Mouse (Mus musculus) frontal cortex, postnatal 25 days (tissue): ENCODE results near the gene Gm4952.
A peak's percentile ranks its signal among the peaks of the same experiment; 100 is the strongest.

Experiments used
- DNase-seq, 2 experiments: peaks; one replicate each; pipeline ENCODE4 v3.0.0; 2022; ENCODE audit warnings: low spot score in 2 of 2

The Gm4952 gene

GRCm38 (mm10) chr19:12599674-12600073 is at the start of gene Gm4952:
TSS of gene Gm4952 (plus strand) at chr19:12599974.
- DNase-seq = no peak

GRCm38 (mm10) chr19:12550005-12550942 is 49.5 kb upstream of the Gm4952 start:
- DNase-seq = no peak

DNA sequence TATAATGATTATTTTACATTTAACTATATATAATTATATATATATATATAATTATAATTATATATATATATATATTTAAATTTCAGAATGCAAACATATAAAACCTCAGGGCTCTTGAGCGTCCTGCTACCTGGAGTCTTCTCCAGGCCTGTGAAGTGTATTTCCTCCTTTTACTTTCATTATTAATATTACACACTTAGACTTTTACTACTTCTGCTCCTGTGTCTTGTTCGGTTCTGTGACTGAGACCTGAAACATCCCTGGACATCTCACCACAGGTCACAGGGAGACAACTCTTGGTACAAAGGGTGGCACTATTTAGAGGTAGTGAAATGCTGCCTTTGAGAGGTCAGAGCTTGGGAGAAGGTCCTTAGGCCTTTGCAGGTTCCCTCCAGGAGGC is 43.5 kb upstream of the Gm4952 start:
- DNase-seq = no peak

GRCm38 (mm10) chr19:12558219-12558618 is 41.6 kb upstream of the Gm4952 start:
- no peak for DNase-seq

GRCm38 (mm10) chr19:12564197-12564596 is 35.6 kb upstream of the Gm4952 start:
- no peak for DNase-seq

DNA sequence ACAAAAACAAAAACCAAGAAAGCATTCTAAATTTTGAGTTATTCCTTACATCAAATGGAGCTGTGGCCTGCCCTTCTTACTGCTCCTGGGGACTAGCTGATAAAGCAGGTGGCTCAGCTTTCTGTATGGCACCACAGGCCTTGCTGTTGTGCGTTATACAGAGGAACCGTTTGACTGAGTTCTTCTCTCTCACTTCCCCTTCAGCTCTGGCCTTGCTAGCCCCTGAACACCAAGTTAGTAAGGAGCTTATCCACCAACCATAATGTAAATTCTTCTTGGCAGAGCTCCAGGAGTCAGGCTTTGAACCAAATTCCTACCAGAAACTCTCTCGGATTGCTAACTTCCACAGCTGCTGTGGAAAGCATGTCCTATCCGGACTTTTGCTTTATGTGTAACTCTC is 32.8 kb upstream of the Gm4952 start:
- DNase-seq = no peak

DNA sequence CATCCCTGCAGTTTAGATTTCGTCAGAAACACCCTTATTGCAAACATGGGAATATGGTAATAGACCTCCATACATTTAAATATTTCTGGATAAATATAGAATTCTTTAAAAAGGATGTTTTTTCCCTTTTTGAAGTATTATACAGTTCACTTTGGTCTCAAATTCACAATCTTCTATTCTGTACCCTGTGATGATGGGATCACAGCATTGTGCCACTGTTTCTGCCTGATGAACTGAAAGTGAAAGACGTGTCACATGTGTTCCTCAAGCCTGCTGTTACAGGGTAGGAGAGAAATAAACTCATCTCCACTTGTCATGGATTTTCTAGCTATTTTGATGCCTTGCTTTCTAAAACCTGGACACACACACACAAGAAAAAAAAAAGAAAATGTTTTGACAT is 28.9 kb upstream of the Gm4952 start:
- DNase-seq = no peak

GRCm38 (mm10) chr19:12571687-12572086 is 28.1 kb upstream of the Gm4952 start:
- no peak for DNase-seq

- no peak for DNase-seq
These were observed 27.0 kb upstream of the Gm4952 start for GRCm38 (mm10) chr19:12572614-12573265.

DNA sequence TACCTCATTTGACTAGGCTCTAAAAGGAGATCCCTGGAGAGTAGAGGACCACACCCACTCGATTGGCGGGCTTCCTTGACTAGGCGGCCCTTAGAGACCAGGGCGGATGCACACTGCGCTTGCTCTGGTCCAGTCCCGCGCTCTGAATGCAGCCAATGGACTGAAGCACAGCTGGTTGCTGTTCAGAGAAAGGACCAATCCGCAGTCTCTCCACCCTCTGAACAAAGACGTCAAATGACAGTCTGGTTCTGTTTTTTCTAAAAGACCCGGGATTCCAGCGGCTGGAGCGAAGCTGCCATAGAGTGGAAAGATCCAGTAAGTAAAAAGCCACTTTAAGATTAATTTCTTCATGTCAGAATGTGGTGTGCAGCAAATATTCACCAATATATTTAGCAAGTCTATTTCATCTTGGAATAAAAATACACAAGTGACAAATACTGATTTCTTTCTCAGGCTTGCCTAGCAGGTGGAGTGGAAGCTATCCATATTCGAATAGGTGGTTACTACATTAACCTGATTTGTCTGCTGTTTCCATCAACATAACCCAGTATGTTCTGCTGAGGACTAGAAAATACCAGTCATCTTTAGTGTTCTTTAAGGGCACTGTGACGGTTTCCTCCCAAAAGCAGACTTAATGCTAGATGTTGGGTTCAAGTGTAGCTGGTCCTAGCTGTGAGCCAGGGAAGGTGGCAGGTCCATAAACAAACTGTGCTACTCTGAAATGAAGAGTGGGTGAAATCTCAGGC is 26.3 kb upstream of the Gm4952 start:
- peak; percentile 38 to 53 for DNase-seq

DNA sequence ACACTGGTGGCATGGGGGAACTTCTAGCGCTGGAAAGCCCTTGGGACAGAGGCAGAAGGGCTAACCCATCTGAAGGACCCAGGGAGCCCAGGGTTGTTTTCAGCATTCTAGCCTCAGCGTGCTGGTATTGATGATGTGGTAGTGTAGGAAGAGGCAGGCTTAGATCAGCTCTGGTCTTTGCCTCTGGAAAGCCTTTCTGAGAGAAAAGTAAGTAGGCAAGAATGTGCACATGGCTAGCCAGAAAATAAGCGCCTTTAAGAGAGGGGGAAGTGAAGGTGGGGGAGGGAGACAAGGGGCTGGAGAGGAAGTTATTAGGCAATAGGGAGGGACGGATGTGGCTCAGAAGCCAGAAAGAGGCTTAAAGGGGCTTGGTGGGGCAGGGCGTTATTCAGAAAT is 25.8 kb upstream of the Gm4952 start:
- DNase-seq = no peak

DNA sequence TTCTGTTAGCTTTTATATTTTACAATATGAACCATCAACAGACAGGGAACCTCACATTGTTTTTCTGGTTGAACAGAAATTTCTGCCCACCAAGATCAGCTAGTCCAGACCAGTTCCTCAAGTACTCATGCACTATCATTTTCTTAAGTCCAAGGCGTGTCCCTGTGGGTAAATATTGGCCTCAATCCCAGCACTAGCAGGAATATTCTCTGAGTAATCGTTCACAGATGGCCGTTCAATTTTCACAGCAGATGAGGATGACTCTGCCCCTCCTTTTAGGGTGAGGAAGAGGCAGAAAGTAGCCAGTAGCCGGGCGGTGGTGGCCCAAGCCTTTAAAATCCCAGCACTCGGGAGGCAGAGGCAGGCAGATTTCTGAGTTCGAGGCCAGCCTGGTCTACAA is 24.7 kb upstream of the Gm4952 start:
- DNase-seq = no peak

GRCm38 (mm10) chr19:12575514-12575913 is 24.3 kb upstream of the Gm4952 start:
- no peak for DNase-seq

GRCm38 (mm10) chr19:12576639-12577038 is 23.1 kb upstream of the Gm4952 start:
- no peak for DNase-seq

DNA sequence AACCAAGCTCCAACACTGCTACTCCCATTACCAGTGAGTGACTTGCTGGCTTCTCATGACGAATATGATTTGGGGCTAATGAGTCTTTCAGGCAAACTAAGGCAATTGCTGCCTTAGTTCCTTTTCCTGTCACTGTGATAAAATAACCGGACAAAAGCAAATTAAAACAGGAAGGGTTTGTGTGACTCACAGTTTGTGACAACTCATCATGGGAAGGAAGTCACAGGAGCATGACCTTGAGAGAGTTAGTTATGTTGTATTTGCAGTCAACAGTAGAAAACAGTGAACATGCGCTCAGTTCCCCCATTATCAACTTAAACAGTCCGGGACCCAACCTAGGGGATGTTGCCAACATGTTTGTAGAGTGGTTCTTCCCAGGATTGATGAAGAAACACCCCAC is 14.5 kb upstream of the Gm4952 start:
- DNase-seq = no peak

- peak; percentile 48 to 64 for DNase-seq
These were observed 7.9 kb upstream of the Gm4952 start for GRCm38 (mm10) chr19:12591908-12592307.

DNA sequence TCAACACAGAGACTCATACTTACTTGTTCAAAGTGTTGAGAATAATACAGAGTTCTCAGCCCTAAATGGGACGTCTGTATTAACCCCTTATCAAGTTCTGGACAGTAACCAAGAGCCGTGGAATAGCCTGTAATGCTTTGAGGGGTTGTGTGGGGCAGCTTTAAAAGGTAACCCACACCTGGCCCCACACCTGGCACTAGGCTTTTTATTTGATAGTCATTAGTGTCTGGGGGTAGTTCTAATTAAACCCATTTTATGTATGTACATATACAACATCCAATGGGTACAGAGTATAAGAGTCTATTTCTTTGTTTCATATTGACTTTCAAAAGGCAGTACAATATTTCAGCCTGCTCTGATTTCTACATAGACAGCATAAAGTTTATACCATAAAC is 4.6 kb upstream of the Gm4952 start:
- no peak for DNase-seq

DNA sequence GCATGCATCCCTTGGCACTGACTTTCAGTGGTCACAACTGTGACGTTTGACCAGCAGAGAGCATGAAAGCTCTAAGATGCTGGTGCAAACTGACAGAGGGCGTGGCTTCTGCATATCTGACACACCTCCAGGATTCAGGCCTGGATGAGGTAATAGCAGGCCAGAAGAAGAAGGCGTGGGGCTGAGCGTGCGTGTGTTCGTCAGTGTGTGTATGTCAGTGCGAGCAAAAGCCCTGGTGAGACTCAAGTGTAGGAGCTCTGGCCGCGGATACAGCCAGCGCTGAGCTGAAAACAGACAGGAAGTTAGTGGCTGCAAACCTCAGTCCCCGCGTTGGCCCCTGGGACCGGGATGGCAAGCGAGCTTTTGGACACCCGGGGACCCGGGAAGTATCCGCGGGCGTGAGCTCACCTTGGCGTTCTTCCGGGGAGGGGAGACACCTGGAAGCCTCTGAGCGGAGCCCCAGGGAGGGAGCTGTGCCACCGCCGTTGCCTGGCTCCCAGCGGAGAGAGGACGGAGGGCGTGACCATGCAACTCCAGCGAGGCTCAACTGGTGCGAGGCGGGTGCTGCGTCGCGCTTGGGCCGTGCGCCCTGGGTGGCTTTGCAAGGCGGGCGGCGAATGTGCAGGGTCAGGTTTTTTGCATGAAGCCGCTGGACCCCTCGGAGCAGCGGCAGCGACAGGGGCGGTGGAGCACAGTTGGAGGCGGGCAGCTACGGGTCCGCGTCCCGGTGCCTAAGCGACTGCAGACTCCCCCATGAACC is 4.1 kb upstream of the Gm4952 start:
- DNase-seq = peak; percentile 23 to 26

GRCm38 (mm10) chr19:12596290-12597072 is 3.3 kb upstream of the Gm4952 start:
- peak in 1 of 2 experiments; percentile 15 for DNase-seq

DNA sequence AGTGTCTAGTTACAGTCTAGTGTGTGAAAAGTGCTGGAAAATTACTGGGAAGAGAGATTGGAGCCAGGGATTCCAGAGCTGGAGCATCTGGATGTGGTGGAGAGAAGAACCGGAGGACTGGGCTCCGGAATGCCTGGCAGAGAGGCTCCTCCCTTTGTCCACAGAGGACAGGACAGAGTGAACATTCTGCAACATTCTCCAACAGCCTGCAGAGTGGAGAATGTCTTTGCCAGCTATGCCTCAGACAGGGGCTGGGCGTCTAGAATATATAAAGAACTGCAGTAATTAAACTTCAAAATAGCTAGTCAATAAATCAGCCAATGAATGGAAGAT is 2.7 kb upstream of the Gm4952 start:
- DNase-seq = no peak

DNA sequence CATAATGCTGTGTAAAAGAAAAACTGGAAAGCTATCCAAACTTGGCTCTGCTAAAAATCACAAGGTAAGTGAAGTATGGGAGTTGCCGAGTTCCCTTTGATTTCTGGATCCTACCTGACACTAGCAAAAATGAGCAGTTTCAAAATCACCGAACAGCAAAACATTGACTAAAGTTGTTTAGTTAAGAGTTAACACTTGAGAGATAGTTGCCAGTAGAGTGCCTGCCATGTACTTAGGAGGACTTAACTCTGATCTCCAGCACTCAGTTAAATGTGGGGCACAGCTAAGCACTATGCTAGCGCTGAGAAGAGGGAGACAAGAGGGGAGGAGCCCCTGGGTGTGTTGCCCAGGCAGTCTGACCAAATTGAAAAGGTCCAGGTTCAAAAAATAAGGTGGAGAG is 1.1 kb upstream of the Gm4952 start:
- DNase-seq = no peak
